Mouse (Mus musculus): ENCODE results near the gene Clba1.

DNA sequence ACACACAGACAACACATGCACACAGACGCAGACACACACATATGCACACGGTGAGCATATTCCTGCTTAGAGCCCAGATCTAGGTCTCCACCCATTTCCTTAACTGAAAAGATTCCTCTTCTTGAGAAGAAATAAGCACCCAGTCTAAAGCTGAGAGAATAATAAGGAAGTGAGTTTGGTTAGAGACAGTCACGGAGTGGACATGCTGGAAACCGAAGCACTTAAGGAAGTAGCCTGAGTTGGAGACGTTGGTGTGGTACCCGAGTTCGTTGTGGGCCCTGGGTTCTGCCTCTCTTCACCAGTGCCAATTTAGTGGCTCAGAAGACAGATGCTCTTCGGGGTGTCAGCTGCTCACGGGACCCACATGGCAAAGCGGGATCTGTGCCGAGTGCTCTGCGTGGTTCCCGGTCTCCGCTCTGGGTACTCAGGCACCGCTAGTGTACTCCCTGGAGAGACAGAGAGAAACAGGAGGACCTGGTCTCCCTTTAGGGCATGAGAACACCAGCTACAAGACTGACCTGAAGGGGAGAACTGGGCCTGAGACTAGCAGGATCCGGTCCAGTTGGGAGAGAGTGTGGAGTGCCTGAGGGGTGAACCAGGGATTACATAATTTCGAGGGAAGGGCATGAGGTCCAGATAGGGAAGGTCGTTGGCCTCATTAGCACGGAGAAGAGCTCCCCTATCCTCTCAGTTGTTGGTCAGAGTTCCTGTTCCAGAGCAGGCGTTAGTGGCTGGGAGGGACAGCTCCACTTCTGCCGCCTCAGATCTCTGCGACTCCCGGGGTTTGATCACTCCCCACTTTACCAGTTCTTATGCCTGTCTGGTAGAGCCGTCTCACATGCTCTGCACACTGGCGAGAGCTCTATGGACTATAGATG is 31.7 kb downstream of the Clba1 start:
- TF ChIP-seq CTCF (IDR thresholded peaks at IDR 0.05; ENCODE audit: insufficient read depth, low read length) (no peak), POLR2A (IDR thresholded peaks at IDR 0.05; ENCODE audit: borderline replicate concordance, extremely low read depth, low read depth, low read length) (no peak)

Measured in lung, adult 2 months (tissue).